In the genomic region with DNA sequence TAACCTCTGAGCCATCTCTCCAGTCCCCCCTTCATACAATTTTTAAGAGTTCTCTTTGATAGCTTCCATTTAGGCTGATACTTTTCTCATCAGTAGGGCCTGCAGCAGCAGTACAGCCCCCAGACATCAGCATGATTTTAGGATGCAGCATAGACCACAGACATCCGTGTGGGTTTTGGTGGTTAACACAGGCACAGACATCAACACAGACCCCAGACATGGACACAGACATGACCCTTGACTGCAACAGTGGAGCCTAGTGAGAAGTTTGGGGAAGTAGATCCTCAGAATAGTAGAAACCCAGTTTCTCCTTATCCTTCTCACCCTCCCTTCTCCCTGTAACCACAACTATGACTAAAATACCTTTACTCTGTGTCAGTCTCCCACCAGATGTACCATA, we compare ENCODE assay signal across 12 mouse cellular contexts.
"Had no signal": no experiment of that assay in that cellular context is flagged by ENCODE, and none has a peak within 500 bp of the region (broad histone marks: within the 10 kb centered on the region; RNA-seq: fewer than 3 reads in every experiment).

No protein-coding gene starts in this region.

- DNase-seq: retina, postnatal 1 day; right cerebral cortex, adult 18-20 months; right cerebral cortex, postnatal 14 days; right cerebral cortex, postnatal 25 days; right cerebral cortex, postnatal 4 days; spleen, adult 18-20 months; thymus, adult 18-20 months; thymus, adult 2 months; thymus, postnatal 14 days; thymus, postnatal 25 days; thymus, postnatal 36 days; thymus, postnatal 4 days had no signal
